Mouse (Mus musculus): Measurements from ENCODE around the gene Dlg4. TPM values are rescaled to one million over a fixed set of nuclear protein-coding genes. Genes with fewer than 3 reads are reported as not detected.

Dlg4 gene
- polyA plus RNA-seq, 1 experiment = 8.3 TPM

DNA sequence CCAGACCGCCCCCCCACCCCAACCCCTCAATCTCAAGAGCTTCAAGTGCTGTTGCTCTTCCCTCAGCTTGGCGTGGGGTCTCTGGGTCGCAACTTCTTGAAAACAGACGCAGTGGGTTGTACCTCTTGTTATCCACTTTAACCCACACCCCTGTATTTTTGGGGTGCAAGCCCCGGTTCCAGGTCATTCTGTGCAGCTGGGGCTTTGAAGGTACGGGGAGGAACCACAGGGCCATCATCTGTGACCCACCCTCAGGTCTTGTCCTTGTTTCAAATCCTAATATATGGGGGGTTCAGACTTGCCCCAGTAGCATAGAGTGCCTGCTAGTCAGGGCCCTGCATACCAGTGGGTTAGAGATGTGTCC, 7.4 kb downstream of the Dlg4 start:
- Histone ChIP-seq H3K27me3 (replicated peaks; ENCODE audit: control insufficient read depth, insufficient read depth, low read length) (no peaks in the 10 kb centered on the region), H3K4me3 (ENCODE audit: insufficient read depth, low read depth, low read length) (no peak overlapping the region), H3K4me1 (ENCODE audit: control insufficient read depth, insufficient read depth, low read length) (0 out of 2 replicates have a peak, but pooled peaks cover 4% of the 10 kb centered on the region), H3K27ac (ENCODE audit: insufficient read depth, low read depth, low read length) (no peak overlapping the region), H3K36me3 (ENCODE audit: control insufficient read depth, insufficient read depth, low read length) (no peaks in the 10 kb centered on the region)
- no peak for DNase-seq
- no peak for TF ChIP-seq CTCF (conservative IDR thresholded peaks at IDR 0.05; ENCODE audit: insufficient read depth, insufficient read length, low read depth, low read length)
- TF ChIP-seq POLR2A (IDR thresholded peaks at IDR 0.05; ENCODE audit: low read depth, low read length) = no peak
- WGBS = 43% methylated on average over 6 of the region's 6 CpGs

GRCm38 (mm10) chr11:70026689-70027088, 9.9 kb downstream of the Dlg4 start:
- no peak overlapping the region for H3K4me3 ChIP-seq (ENCODE audit: insufficient read depth, low read depth, low read length)
- no peaks in the 10 kb centered on the region for H3K4me1 ChIP-seq (ENCODE audit: control insufficient read depth, insufficient read depth, low read length)
- H3K36me3 ChIP-seq (ENCODE audit: control insufficient read depth, insufficient read depth, low read length) = no peaks in the 10 kb centered on the region
- TF ChIP-seq CTCF (conservative IDR thresholded peaks at IDR 0.05; ENCODE audit: insufficient read depth, insufficient read length, low read depth, low read length) = no peak
- no peak for TF ChIP-seq POLR2A (IDR thresholded peaks at IDR 0.05; ENCODE audit: low read depth, low read length)
- no peaks in the 10 kb centered on the region for H3K27me3 ChIP-seq (replicated peaks; ENCODE audit: control insufficient read depth, insufficient read depth, low read length)
- peak; percentile 33 for DNase-seq
- 12% methylated on average over 19 of the region's 19 CpGs for WGBS
- no peak overlapping the region for H3K27ac ChIP-seq (ENCODE audit: insufficient read depth, low read depth, low read length)

- H3K36me3 ChIP-seq (ENCODE audit: control insufficient read depth, insufficient read depth, low read length) = no peaks in the 10 kb centered on the region
- no peak overlapping the region for H3K4me3 ChIP-seq (ENCODE audit: insufficient read depth, low read depth, low read length)
- TF ChIP-seq POLR2A (IDR thresholded peaks at IDR 0.05; ENCODE audit: low read depth, low read length) = no peak
- no peak for TF ChIP-seq CTCF (conservative IDR thresholded peaks at IDR 0.05; ENCODE audit: insufficient read depth, insufficient read length, low read depth, low read length)
- H3K4me1 ChIP-seq (ENCODE audit: control insufficient read depth, insufficient read depth, low read length) = no peaks in the 10 kb centered on the region
- 45% methylated on average over 9 of the region's 9 CpGs for WGBS
- no peak for DNase-seq
- no peaks in the 10 kb centered on the region for H3K27me3 ChIP-seq (replicated peaks; ENCODE audit: control insufficient read depth, insufficient read depth, low read length)
- H3K27ac ChIP-seq (ENCODE audit: insufficient read depth, low read depth, low read length) = no peak overlapping the region
These were observed 10.7 kb downstream of the Dlg4 start for GRCm38 (mm10) chr11:70027397-70027796.

DNA sequence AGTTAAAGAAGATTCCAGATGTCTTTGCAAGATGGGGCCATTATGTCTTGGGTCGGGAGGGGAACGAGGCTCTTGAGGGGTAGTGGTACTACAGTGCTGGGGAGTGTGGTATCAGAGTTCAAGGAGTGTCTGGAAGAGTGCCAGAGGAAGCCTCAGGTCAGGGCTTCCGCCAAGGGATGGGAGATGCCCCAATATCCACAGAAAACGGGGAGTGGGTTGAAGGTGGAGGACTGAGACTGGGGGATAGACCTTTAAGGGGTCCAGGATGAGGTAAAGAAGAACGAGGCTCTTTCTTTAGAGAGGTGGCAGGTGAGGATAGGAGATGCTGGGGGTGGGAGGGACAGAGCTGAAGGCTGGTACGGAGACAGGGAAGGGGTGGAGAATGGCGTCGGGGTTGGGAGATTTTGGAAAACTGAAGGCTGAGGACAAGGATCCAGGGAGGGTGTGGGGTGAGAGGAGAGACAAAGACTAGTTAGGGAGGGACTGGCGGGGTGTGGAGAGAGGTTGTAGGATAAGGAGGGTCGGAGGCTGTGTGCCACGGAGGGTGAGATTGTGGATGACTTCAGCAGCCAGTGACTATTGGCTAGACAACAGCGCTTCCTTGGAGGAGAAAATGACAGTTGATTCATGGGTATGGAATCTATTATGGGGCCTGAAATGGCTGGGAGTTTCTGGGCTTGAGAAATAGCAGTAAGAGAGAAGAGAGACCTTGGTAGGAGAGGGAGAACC, 11.8 kb downstream of the Dlg4 start:
- 24% methylated on average over 12 of the region's 12 CpGs for WGBS

DNA sequence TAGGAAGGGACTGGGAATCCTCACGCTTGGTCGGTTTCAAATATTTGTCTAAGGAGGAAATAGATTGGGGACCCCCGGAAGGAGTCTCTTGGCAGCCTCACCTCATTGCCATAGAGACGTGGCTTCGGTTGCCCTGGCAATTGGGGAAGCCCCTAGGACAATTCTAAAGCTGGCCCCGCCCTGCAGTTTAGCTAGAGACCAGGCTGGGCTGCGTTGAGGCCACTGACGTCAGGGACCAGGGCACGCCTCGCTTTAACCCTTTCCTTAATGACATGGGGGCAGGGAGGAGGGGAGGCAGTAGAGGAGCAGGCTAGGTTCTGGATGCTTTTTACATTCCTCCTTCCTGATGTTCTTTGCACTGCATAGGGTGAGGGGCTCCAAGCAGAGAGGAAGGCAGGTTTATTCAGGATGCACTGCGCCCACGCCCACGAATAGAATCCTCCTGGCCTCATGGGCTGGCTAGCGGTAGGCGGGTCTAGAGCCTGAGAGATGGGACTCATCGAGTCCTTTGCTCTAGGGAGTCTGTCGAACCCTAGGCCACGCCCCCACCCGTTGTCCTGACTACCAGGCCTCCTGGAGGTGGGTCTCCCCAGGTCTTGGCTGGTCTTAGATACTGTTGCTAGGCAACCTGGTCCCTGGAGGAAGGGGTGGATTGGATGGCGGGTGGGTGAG, 12.5 kb downstream of the Dlg4 start:
- TF ChIP-seq CTCF (conservative IDR thresholded peaks at IDR 0.05; ENCODE audit: insufficient read depth, insufficient read length, low read depth, low read length) (no peak), POLR2A (IDR thresholded peaks at IDR 0.05; ENCODE audit: low read depth, low read length) (no peak)
- Histone ChIP-seq H3K27me3 (replicated peaks; ENCODE audit: control insufficient read depth, insufficient read depth, low read length) (no peaks in the 10 kb centered on the region), H3K4me3 (ENCODE audit: insufficient read depth, low read depth, low read length) (no peak overlapping the region), H3K4me1 (ENCODE audit: control insufficient read depth, insufficient read depth, low read length) (no peaks in the 10 kb centered on the region), H3K27ac (ENCODE audit: insufficient read depth, low read depth, low read length) (no peak overlapping the region), H3K36me3 (ENCODE audit: control insufficient read depth, insufficient read depth, low read length) (no peaks in the 10 kb centered on the region)
- DNase-seq = peak; percentile 36
- WGBS = 11% methylated on average over 20 of the region's 20 CpGs

More for the DNA sequence above, 11.8 kb downstream of the Dlg4 start:
- Histone ChIP-seq H3K27me3 (replicated peaks; ENCODE audit: control insufficient read depth, insufficient read depth, low read length) (no peaks in the 10 kb centered on the region), H3K4me3 (ENCODE audit: insufficient read depth, low read depth, low read length) (no peak overlapping the region), H3K27ac (ENCODE audit: insufficient read depth, low read depth, low read length) (no peak overlapping the region), H3K4me1 (ENCODE audit: control insufficient read depth, insufficient read depth, low read length) (no peaks in the 10 kb centered on the region), H3K36me3 (ENCODE audit: control insufficient read depth, insufficient read depth, low read length) (no peaks in the 10 kb centered on the region)
- TF ChIP-seq CTCF (conservative IDR thresholded peaks at IDR 0.05; ENCODE audit: insufficient read depth, insufficient read length, low read depth, low read length) (no peak), POLR2A (IDR thresholded peaks at IDR 0.05; ENCODE audit: low read depth, low read length) (no peak)
- DNase-seq = no peak

DNA sequence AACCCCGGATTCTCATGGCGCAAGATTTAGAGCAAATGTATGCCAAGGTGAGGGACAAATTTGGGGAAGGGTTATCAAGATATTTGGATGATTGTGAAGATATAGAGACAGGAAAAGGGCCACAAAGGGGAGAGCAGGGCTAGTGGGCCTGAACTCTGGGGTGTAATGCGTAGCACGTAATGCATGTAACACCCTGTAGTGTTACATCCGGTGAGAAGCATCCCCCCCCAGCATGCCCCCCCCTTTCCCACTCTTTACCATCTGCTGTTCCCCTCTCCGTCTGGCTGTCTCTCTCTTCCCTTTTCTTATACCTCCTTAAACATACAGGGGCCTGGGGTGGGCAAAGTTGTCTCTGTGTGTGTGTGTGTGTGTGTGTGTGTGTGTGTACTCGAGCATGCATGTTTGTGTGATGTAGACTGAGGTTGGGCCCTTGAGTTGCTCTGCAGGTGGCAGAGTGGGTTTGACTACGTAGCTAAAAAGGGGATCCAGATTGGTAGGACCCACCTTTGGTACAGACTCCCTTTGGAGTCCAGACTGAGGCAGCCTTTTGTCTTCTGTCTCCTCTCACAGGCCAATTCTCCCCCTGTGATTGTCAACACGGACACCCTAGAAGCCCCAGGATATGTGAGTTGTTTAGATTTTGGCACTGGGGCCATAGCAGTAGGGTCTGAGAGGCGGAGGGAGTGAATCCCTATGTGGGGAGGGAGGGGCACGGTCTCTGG, 13.2 kb downstream of the Dlg4 start:
- Histone ChIP-seq H3K4me1 (ENCODE audit: control insufficient read depth, insufficient read depth, low read length) (no peaks in the 10 kb centered on the region), H3K27ac (ENCODE audit: insufficient read depth, low read depth, low read length) (no peak overlapping the region), H3K27me3 (replicated peaks; ENCODE audit: control insufficient read depth, insufficient read depth, low read length) (no peaks in the 10 kb centered on the region), H3K36me3 (ENCODE audit: control insufficient read depth, insufficient read depth, low read length) (no peaks in the 10 kb centered on the region), H3K4me3 (ENCODE audit: insufficient read depth, low read depth, low read length) (no peak overlapping the region)
- DNase-seq = no peak
- TF ChIP-seq POLR2A (IDR thresholded peaks at IDR 0.05; ENCODE audit: low read depth, low read length) (no peak), CTCF (conservative IDR thresholded peaks at IDR 0.05; ENCODE audit: insufficient read depth, insufficient read length, low read depth, low read length) (no peak)
- WGBS = 57% methylated on average over 11 of the region's 11 CpGs
